Mouse (Mus musculus) forebrain, embryonic 10.5 days (tissue): ENCODE data around the gene Sgms1. TPM values are rescaled to one million over a fixed set of nuclear protein-coding genes. Genes with fewer than 3 reads are reported as not detected.

Source experiments
- DNase-seq: peaks from one replicate; pipeline ENCODE4 v3.0.0-alpha.2; 2017; ENCODE audit warnings: low spot score; ENCODE audit errors: extremely low spot score
- H3K27ac ChIP-seq: fragments of 300-500 bp; sonication (generic); 2 replicates; pipeline ENCODE4 v1.5.1; 2016; ENCODE audit warnings: mild to moderate bottlenecking
- H3K27me3 ChIP-seq: fragments of 300-500 bp; sonication (generic); 2 replicates; pipeline ENCODE4 v1.6.1; 2016; ENCODE audit warnings: mild to moderate bottlenecking; ENCODE audit not compliant: poor library complexity, severe bottlenecking
- H3K36me3 ChIP-seq: fragments of 300-500 bp; sonication (generic); replicated peaks from 2 replicates; pipeline ENCODE4 v1.6.1; 2016; ENCODE audit warnings: mild to moderate bottlenecking, moderate library complexity
- H3K4me1 ChIP-seq: fragments of 300-500 bp; sonication (generic); 2 replicates; pipeline ENCODE4 v1.6.1; 2016
- H3K4me3 ChIP-seq: fragments of 300-500 bp; sonication (generic); 2 replicates; pipeline ENCODE4 v1.5.1; 2016; ENCODE audit warnings: mild to moderate bottlenecking, moderate library complexity
- H3K9me3 ChIP-seq: fragments of 300-500 bp; sonication (generic); 2 replicates; pipeline ENCODE4 v1.6.1; 2016; ENCODE audit warnings: mild to moderate bottlenecking, moderate library complexity
- WGBS: fragments of 180-500 bp; shearing (Covaris S2); methylation state at CpG from one replicate; pipeline ENCODE4 v1.1.7; 2016; 5-methylcytosine and 5-hydroxymethylcytosine counted together
- polyA plus RNA-seq: library from polyadenylated mRNA; unstranded; fragments of >200 nt; fragmentation: Nextera tagmentation; extraction: Ambion mirVana; gene quantifications from 2 replicates; pipeline ENCODE4 v1.2.1, GENCODE M21; 2016

Gene Sgms1
- polyA plus RNA-seq = 14.1 and 15.1 TPM in 2 replicates

DNA sequence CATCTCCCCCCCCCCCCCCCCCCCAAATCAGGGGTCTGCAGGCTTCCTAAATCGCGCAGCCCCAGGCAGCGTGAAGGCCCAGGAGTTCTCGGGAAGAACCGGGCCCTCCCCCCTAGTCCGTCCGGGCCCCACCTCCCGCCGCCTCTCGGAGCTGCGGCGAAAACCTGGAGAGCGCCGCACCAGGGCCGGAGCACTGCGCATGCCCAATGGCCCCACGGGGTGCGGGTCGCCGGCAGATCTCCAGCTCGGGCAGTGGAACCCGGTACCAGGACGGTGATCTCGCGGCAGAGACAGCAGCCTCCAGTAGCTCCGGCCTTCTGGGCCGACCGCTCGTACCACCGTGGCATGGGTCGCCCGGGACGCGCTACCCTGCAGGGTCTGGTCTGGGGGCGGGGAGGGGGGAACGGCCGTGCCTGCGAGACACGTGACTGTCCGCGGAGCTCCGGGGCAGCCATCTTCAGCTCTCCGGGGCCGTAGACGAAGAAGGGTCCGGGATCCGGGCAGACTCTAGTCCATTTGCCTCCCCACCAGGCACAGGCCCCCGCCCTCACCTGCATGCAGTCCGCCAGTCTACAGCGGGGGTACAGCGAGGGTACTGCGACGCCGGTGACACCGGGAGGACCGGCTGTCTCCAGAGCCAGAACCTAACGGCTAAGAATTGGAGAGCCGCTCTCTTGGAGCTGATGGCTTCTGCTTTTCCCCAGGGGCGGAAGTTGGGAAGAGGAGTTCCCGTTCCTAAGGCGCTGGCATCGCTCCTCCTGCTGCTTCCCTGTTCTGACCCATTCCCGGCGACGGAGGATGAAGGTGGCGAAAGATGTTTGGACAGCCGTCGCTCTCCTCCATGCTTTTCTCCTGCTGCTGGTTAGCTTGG is at the start of gene Sgms1:
Gene Sgms1 (minus strand): TSS at position 714 of the 871 bp plus-strand sequence.
- WGBS = 3% methylated on average over 68 of the region's 68 CpGs
- H3K9me3 ChIP-seq = peaks cover 4% of the 10 kb centered on the region; the same call in 1 of the 2 replicates
- H3K27ac ChIP-seq = peak within 1 kb of the TSS; percentile 97
- peaks cover 9% of the 10 kb centered on the region for H3K36me3 ChIP-seq
- H3K4me3 ChIP-seq = peak within 1 kb of the TSS; percentile 80
- peaks cover 14% of the 10 kb centered on the region for H3K27me3 ChIP-seq
- peak; percentile 93 for DNase-seq
- H3K4me1 ChIP-seq = peaks cover 31% of the 10 kb centered on the region

DNA sequence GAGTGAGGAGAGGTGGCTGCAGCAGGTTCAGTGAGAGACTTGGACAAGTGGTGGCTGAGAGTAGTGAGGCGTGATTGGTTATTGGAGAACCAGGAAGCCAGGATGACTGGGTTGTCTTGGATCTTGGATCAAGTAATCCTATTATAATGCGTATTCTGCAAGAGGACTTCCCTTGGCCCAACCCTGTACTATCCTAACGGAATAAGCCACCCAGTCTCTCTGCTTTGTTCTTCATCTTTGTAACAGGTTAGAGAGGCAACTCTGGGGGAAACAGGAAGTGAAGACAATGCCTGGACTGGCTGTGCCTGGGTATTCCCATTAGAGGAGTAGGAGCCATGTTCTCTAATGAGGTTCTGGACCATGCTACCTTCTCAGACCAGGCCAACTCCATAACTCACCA is 36.3 kb upstream of the Sgms1 start:
- Histone ChIP-seq H3K9me3 (no peaks in the 10 kb centered on the region), H3K36me3 (no peaks in the 10 kb centered on the region), H3K4me1 (no peaks in the 10 kb centered on the region), H3K4me3 (no peak overlapping the region), H3K27ac (no peak overlapping the region), H3K27me3 (no peaks in the 10 kb centered on the region)
- 85% methylated on average over 3 of the region's 3 CpGs for WGBS
- no peak for DNase-seq

DNA sequence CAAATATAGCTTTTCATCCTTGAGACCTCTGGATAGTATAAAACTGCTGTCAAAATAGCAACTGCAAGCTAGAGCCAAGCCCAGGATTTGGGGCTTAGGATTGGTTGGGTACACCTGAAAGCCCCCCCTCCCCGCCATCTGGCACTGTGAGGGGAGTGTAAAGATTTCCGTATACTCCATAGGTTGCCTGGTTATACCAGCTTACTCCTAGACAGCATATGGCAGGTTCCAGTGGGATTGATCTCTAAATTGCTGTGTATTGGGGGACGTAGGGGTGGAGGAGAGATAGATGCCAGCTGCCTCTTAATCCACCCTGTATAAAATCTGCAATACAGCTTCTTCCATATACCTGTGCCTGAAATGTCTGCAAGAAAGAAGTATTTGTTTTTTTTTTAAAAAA is 35.2 kb upstream of the Sgms1 start:
- Histone ChIP-seq H3K4me1 (no peaks in the 10 kb centered on the region), H3K36me3 (no peaks in the 10 kb centered on the region)
- 91% methylated on average over 3 of the region's 3 CpGs for WGBS

DNA sequence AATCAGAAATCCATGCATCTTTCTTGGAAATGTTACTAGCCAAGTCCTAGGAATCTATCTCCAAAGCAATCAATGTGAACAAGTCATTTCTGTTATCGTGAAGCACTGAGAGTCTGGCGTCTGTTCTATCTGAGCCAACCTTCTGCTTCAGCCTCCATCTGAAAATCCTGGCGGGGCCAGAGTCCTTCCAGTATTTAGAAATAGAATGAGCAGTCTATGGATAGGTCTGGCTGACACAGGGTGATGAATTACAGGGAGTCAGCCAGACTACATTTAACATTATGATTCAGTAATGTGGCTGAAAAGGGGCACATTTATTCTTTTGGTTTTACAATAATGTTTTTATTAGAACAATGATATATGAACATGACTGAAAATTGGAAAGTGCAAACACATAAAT is 29.6 kb upstream of the Sgms1 start:
- Histone ChIP-seq H3K9me3 (no peaks in the 10 kb centered on the region), H3K4me3 (no peak overlapping the region), H3K27ac (no peak overlapping the region), H3K4me1 (no peaks in the 10 kb centered on the region), H3K36me3 (no peaks in the 10 kb centered on the region), H3K27me3 (no peaks in the 10 kb centered on the region)
- no peak for DNase-seq
- 82% methylated on average over 3 of the region's 3 CpGs for WGBS

More for the DNA sequence above, 35.2 kb upstream of the Sgms1 start:
- Histone ChIP-seq H3K27me3 (no peaks in the 10 kb centered on the region), H3K4me3 (no peak overlapping the region), H3K9me3 (no peaks in the 10 kb centered on the region), H3K27ac (no peak overlapping the region)
- no peak for DNase-seq

DNA sequence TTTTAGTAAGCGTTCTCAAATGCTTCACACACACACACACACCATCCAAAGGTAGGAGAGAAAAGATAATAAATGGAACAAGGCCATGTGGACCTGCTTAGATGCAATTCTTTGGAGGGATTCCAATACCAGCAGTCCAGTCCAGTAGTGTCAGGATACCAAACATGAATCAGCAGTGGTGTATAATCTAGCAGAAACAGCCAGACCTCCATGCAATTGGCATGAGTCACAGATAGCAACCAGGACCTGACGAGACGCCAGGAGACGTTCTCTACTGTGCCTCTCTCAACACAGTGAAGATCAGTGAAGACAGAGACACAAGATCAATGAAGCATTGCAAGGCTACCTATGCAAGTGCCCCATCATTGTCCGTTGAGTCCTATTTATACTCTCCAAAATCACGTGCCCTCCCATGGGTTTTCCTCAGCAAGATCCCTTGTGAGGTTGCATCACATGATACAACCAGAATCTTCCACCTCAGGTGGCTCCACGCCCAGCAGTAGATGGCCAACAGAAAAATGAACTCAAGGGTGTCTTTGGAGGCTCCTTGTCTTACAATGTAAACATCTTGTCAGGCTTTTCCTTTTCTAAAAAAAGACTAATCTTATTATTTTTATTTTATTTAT is 27.3 kb upstream of the Sgms1 start:
- no peak for DNase-seq

DNA sequence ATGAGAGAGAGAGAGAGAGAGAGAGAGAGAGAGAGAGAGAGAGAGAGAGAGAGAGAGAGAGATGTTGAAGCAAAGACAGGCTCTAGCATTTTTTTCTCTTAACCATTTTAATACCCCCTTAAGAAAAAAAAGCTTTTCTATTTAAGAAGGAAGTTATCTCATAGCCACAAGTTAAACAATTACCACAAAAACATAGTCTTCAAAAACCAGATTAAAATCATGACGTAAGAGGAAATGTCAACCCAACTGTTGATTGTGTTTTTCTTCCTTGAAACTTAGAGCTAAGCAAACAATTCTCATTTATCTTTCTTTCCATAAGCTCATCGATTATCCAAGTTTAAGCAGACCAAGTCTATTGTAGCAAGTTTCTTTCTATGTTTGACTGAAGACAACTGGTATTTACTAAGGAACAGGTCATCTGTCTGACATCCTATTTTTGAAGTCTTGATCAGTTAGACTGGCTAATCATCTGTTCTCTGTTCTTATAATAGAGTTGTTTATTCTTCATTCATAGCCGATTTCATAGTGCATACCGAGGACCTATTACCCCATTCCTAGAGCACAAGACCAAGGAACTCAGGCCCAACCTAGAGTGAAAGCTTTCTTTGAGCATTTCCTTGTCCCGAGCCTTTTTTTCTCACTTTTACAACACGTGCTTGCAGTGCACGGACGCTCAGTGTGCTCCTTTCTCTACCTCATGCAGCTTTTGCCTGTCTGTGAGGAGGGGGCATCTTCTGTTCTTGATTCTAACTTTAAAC is 20.3 kb upstream of the Sgms1 start:
- no peaks in the 10 kb centered on the region for H3K27me3 ChIP-seq
- WGBS = 83% methylated on average over 8 of the region's 8 CpGs
- DNase-seq = no peak
- no peaks in the 10 kb centered on the region for H3K9me3 ChIP-seq
- no peaks in the 10 kb centered on the region for H3K36me3 ChIP-seq
- H3K27ac ChIP-seq = no peak overlapping the region
- no peak overlapping the region for H3K4me3 ChIP-seq
- H3K4me1 ChIP-seq = no peaks in the 10 kb centered on the region

More for the DNA sequence above, 27.3 kb upstream of the Sgms1 start:
- 88% methylated on average over 7 of the region's 7 CpGs for WGBS
- no peaks in the 10 kb centered on the region for H3K4me1 ChIP-seq
- no peaks in the 10 kb centered on the region for H3K9me3 ChIP-seq
- H3K36me3 ChIP-seq = no peaks in the 10 kb centered on the region
- H3K27ac ChIP-seq = no peak overlapping the region
- H3K27me3 ChIP-seq = no peaks in the 10 kb centered on the region
- no peak overlapping the region for H3K4me3 ChIP-seq

DNA sequence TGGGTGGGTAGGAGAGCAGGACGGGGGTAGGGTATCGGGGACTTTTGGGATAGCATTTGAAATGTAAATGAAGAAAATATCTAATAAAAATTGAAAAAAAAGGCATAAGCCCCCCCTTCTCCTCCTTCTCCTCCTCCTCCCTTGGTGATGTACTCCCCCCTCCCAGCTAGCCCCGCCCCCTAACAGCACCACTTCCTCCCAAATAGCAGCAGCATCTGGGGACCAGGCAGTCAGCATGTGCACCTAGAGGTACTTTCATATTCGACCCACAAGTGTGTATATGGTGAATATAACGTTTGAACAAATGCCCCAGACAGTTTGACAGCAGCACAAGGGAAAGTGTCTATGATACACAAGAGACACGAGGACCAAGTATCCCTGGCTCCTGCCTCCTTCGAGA is 17.2 kb upstream of the Sgms1 start:
- H3K4me3 ChIP-seq = no peak overlapping the region
- no peaks in the 10 kb centered on the region for H3K36me3 ChIP-seq
- no peak overlapping the region for H3K27ac ChIP-seq
- no peak for DNase-seq
- WGBS = 80% methylated on average over 7 of the region's 7 CpGs
- H3K4me1 ChIP-seq = no peaks in the 10 kb centered on the region
- H3K27me3 ChIP-seq = no peaks in the 10 kb centered on the region
- H3K9me3 ChIP-seq = no peaks in the 10 kb centered on the region

DNA sequence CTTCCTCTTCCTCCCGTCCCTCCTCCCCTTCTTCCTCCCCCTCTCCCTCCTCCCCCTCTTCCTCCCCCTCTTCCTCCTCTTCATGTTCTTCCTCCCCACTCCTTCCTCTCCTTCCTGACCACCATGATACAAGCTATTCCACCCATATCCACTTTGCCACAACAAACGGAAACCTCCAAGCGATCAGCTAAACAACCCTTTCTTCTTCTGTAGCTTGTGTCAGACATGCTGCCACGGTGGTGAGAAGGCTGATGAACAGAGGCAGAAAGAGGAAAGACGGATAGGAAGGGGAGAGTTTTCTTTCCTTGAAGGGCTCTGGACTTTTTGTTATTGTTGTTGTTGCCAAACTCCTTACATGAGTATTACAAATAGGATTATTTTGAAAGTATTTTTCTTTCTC is 14.9 kb upstream of the Sgms1 start:
- Histone ChIP-seq H3K9me3 (no peaks in the 10 kb centered on the region), H3K27ac (no peak overlapping the region), H3K27me3 (no peaks in the 10 kb centered on the region), H3K4me1 (no peaks in the 10 kb centered on the region), H3K36me3 (no peaks in the 10 kb centered on the region), H3K4me3 (no peak overlapping the region)
- WGBS = 76% methylated on average over 5 of the region's 5 CpGs
- no peak for DNase-seq

DNA sequence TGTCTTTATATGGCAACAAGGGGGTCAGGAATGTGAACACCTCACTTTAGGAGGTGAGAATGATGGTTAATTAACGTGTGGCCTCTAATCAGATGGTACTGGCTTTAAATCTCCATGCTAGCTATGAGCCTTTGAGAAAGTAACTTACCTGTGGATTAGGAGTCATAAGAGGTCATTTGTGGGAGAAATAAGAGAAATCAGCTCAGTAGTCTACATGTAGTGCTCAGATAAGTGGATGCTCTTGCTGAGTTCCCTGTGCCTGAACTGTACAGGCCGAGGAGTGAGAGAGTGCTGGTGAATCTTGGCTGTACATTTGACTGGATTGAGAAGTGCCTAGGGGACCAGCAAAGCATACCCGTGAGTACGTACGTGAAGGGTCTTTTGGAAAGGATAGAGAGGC is 14.3 kb upstream of the Sgms1 start:
- Histone ChIP-seq H3K27me3 (no peaks in the 10 kb centered on the region), H3K4me3 (no peak overlapping the region), H3K9me3 (no peaks in the 10 kb centered on the region), H3K36me3 (no peaks in the 10 kb centered on the region), H3K27ac (no peak overlapping the region), H3K4me1 (no peaks in the 10 kb centered on the region)
- no peak for DNase-seq
- WGBS = 85% methylated on average over 5 of the region's 5 CpGs

DNA sequence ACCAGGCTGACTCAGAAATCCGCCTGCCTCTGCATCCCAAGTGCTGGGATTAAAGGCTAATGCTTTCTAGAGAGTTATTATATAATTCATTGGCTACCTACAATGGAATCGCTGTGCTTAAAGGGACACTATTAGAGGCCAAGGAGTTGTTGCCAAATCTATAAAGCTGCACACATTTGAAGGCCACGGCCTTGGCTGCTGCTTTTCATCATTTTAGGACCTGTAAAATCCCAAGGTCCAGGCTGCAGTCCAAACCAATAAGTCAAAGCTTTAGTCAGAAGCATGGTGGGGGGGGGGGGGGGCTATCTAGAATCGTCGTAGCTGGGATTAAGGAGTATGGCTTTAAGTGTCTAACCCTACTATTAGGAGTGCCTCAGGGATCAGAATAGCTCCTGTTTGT is 9.0 kb upstream of the Sgms1 start:
- Histone ChIP-seq H3K4me3 (no peak overlapping the region), H3K9me3 (no peaks in the 10 kb centered on the region), H3K27ac (no peak overlapping the region), H3K4me1 (no peaks in the 10 kb centered on the region), H3K36me3 (no peaks in the 10 kb centered on the region), H3K27me3 (no peaks in the 10 kb centered on the region)
- DNase-seq = no peak
- 89% methylated on average over 5 of the region's 5 CpGs for WGBS

DNA sequence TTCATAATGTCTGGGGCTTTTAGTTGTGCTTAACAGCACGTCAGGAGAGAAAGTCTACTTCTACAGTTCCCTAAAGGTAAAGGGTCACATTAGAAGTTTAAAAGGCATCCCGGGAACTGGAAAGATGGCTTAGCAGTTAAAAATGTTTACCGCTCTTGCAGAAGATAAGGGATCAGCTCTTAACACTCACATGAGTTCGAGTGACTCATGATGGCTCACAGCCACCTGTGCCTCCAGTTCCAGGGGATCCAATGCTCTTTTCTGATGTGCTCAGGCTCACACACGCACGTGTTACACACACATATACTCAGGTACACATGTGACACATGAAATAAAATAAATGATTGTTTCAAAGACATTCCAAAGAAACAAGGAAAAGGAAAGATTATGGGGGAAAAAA is 6.8 kb upstream of the Sgms1 start:
- H3K27ac ChIP-seq = no peak overlapping the region
- H3K4me1 ChIP-seq = no peaks in the 10 kb centered on the region
- peaks cover 4% of the 10 kb centered on the region; the same call in 1 of the 2 replicates for H3K36me3 ChIP-seq
- H3K4me3 ChIP-seq = no peak overlapping the region
- H3K9me3 ChIP-seq = no peaks in the 10 kb centered on the region
- H3K27me3 ChIP-seq = no peaks in the 10 kb centered on the region
- 90% methylated on average over 6 of the region's 6 CpGs for WGBS
- DNase-seq = no peak

DNA sequence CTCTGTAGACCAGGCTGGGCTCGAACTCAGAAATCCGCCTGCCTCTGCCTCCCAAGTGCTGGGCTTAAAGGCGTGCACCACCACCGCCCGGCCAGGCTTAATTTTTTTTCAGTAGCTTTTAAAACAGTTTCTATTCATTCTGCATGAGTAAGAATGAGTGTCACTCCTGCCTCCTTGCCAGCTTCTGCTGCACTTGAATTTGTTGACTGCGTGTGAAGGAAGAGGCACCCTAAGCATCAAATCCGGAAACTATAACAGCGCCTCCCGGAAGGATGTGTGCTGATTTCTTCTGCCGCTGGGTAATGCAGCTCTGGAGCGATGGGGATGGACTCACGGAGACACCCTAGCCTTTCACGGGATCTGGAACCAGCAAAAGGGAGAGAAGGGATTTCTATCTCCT is 5.3 kb upstream of the Sgms1 start:
- peaks cover 9% of the 10 kb centered on the region for H3K36me3 ChIP-seq
- peaks cover 5% of the 10 kb centered on the region for H3K4me1 ChIP-seq
- no peak overlapping the region for H3K27ac ChIP-seq
- H3K4me3 ChIP-seq = no peak overlapping the region
- no peaks in the 10 kb centered on the region for H3K27me3 ChIP-seq
- 93% methylated on average over 13 of the region's 13 CpGs for WGBS
- peaks cover 4% of the 10 kb centered on the region; the same call in 1 of the 2 replicates for H3K9me3 ChIP-seq
- no peak for DNase-seq
